Mouse (Mus musculus) CH12.LX (cell line): ENCODE measurements around the gene Slc23a4. TPM values are rescaled to one million over a fixed set of nuclear protein-coding genes. Genes with fewer than 3 reads are reported as not detected.
A peak's percentile ranks its signal among the peaks of the same experiment; 100 is the strongest.

ENCODE experiments used
- DNase-seq: peaks from one replicate; pipeline ENCODE4 v3.0.0-alpha.2; 2013; ENCODE audit errors: extremely low read depth
- H3K27ac ChIP-seq: 2 replicates; pipeline ENCODE4 v1.5.1; 2012; ENCODE audit warnings: low read depth, mild to moderate bottlenecking, control low read depth, moderate library complexity; ENCODE audit not compliant: insufficient read depth
- H3K27me3 ChIP-seq: replicated peaks from 2 replicates; pipeline ENCODE3; 2012; ENCODE audit warnings: inconsistent platforms
- H3K36me3 ChIP-seq, 2 experiments: replicated peaks in 1 of 2; 2 replicates each; pipeline versions ENCODE3 to v1.6.1; 2012; ENCODE audit warnings: inconsistent platforms in 1 of 2, low read length in 1 of 2, mild to moderate bottlenecking in 1 of 2, mixed read lengths in 1 of 2, moderate library complexity in 1 of 2; ENCODE audit not compliant: control insufficient read depth in 1 of 2, insufficient read depth in 1 of 2
- H3K4me1 ChIP-seq, 2 experiments: 2 replicates each; pipeline ENCODE4 v1.6.1; 2012; ENCODE audit warnings: inconsistent platforms in 1 of 2, moderate library complexity in 1 of 2; ENCODE audit not compliant: insufficient read depth in 2 of 2, control insufficient read depth in 1 of 2
- H3K4me2 ChIP-seq: 2 replicates; pipeline ENCODE4 v1.6.1; 2012; ENCODE audit warnings: low read depth, mild to moderate bottlenecking, control low read depth; ENCODE audit not compliant: poor library complexity, insufficient read depth, severe bottlenecking
- H3K4me3 ChIP-seq, 3 experiments: fragments of 150-350 bp in 1 of 3; sonication (generic) in 1 of 3; replicated peaks in 1 of 3; 2 replicates each; pipeline versions ENCODE3 to v1.5.1; 2011 to 2012; ENCODE audit warnings: low read depth in 2 of 3, low read length in 2 of 3, mild to moderate bottlenecking in 2 of 3, moderate library complexity in 2 of 3, control low read depth in 1 of 3, improper control_type of control experiment in 1 of 3, inconsistent platforms in 1 of 3, mixed read lengths in 1 of 3; ENCODE audit not compliant: poor library complexity in 1 of 3
- H3K79me2 ChIP-seq: replicated peaks from 2 replicates; pipeline ENCODE4 v1.6.1; 2012; ENCODE audit warnings: mild to moderate bottlenecking, moderate library complexity; ENCODE audit not compliant: control insufficient read depth, poor library complexity, insufficient read depth, severe bottlenecking; ENCODE audit errors: extremely low read depth
- H3K9ac ChIP-seq: 2 replicates; pipeline ENCODE4 v1.6.1; 2012; ENCODE audit warnings: low read depth, mild to moderate bottlenecking, control low read depth, moderate library complexity; ENCODE audit not compliant: insufficient read depth
- H3K9me3 ChIP-seq: replicated peaks from 2 replicates; pipeline ENCODE3; 2012; ENCODE audit warnings: low read length, inconsistent platforms, mixed read lengths
- BHLHE40 ChIP-seq: IDR thresholded peaks from 2 replicates; pipeline ENCODE4 v1.6.1; 2011; ENCODE audit warnings: mild to moderate bottlenecking, low read depth, low read length, improper control_type of control experiment
- CHD1 ChIP-seq: IDR thresholded peaks from 2 replicates; pipeline ENCODE4 v1.6.1; 2012; ENCODE audit warnings: low read depth, low read length, improper control_type of control experiment, inconsistent platforms
- CHD2 ChIP-seq: IDR thresholded peaks from 2 replicates; pipeline ENCODE4 v1.6.1; 2011; ENCODE audit warnings: low read length, improper control_type of control experiment
- E2F4 ChIP-seq: IDR thresholded peaks from 2 replicates; pipeline ENCODE4 v1.6.1; 2011; ENCODE audit warnings: low read depth, low read length, improper control_type of control experiment; ENCODE audit not compliant: insufficient replicate concordance
- ELF1 ChIP-seq: IDR thresholded peaks from 2 replicates; pipeline ENCODE4 v1.6.1; 2014; ENCODE audit warnings: low read depth, mild to moderate bottlenecking, inconsistent platforms, low read length, improper control_type of control experiment
- EP300 ChIP-seq: IDR thresholded peaks from 2 replicates; pipeline ENCODE4 v1.6.1; 2011; ENCODE audit warnings: low read length, improper control_type of control experiment
- ETS1 ChIP-seq: conservative IDR thresholded peaks from 2 replicates; pipeline ENCODE4 v1.6.1; 2012; ENCODE audit warnings: low read depth, mild to moderate bottlenecking, inconsistent platforms, low read length, improper control_type of control experiment, moderate library complexity
- GABPA ChIP-seq: IDR thresholded peaks from 2 replicates; pipeline ENCODE4 v1.6.1; 2012; ENCODE audit warnings: low read depth, low read length, improper control_type of control experiment, inconsistent platforms; ENCODE audit not compliant: insufficient replicate concordance
- JUN ChIP-seq: IDR thresholded peaks from 2 replicates; pipeline ENCODE4 v1.6.1; 2011; ENCODE audit warnings: low read depth, mild to moderate bottlenecking, low read length, improper control_type of control experiment, moderate library complexity; ENCODE audit not compliant: insufficient read depth
- JUND ChIP-seq: conservative IDR thresholded peaks from 2 replicates; pipeline ENCODE4 v1.6.1; 2011; ENCODE audit warnings: low read depth, low read length, improper control_type of control experiment
- KAT2A ChIP-seq: IDR thresholded peaks from 2 replicates; pipeline ENCODE4 v1.6.1; 2012; ENCODE audit warnings: low read length, improper control_type of control experiment, inconsistent platforms; ENCODE audit not compliant: insufficient replicate concordance
- MAFK ChIP-seq: IDR thresholded peaks from 2 replicates; pipeline ENCODE4 v1.6.1; 2011; ENCODE audit warnings: low read length, improper control_type of control experiment; ENCODE audit not compliant: insufficient replicate concordance
- MAZ ChIP-seq: IDR thresholded peaks from 2 replicates; pipeline ENCODE4 v1.6.1; 2012; ENCODE audit warnings: low read depth, mild to moderate bottlenecking, inconsistent platforms, low read length, improper control_type of control experiment, moderate library complexity
- MEF2A ChIP-seq: IDR thresholded peaks from 2 replicates; pipeline ENCODE4 v1.6.1; 2014; ENCODE audit warnings: low read depth, mild to moderate bottlenecking, inconsistent platforms, low read length, improper control_type of control experiment, borderline replicate concordance
- MXI1 ChIP-seq: IDR thresholded peaks from 2 replicates; pipeline ENCODE4 v1.6.1; 2011; ENCODE audit warnings: mild to moderate bottlenecking, low read depth, low read length, improper control_type of control experiment
- MYC ChIP-seq: IDR thresholded peaks from 2 replicates; pipeline ENCODE4 v1.6.1; 2011; ENCODE audit warnings: low read depth, mild to moderate bottlenecking, improper control_type of control experiment, low read length
- NELFE ChIP-seq: IDR thresholded peaks from 2 replicates; pipeline ENCODE4 v1.6.1; 2011; ENCODE audit warnings: low read depth, low read length, improper control_type of control experiment
- NRF1 ChIP-seq: IDR thresholded peaks from 2 replicates; pipeline ENCODE4 v1.6.1; 2014; ENCODE audit warnings: low read depth, mild to moderate bottlenecking, inconsistent platforms, low read length, improper control_type of control experiment, moderate library complexity
- PAX5 ChIP-seq: IDR thresholded peaks from 2 replicates; pipeline ENCODE4 v1.6.1; 2012; ENCODE audit warnings: low read length, inconsistent platforms, mixed read lengths
- POLR2A ChIP-seq: IDR thresholded peaks from 2 replicates; pipeline ENCODE4 v1.6.1; 2011; ENCODE audit warnings: low read depth, mild to moderate bottlenecking, improper control_type of control experiment, low read length
- RAD21 ChIP-seq: IDR thresholded peaks from 2 replicates; pipeline ENCODE4 v1.6.1; 2011; ENCODE audit warnings: low read depth, mild to moderate bottlenecking, low read length, improper control_type of control experiment, moderate library complexity
- SIN3A ChIP-seq: IDR thresholded peaks from 2 replicates; pipeline ENCODE4 v1.6.1; 2012; ENCODE audit warnings: low read length, improper control_type of control experiment, inconsistent platforms
- SMC3 ChIP-seq: IDR thresholded peaks from 2 replicates; pipeline ENCODE4 v1.6.1; 2011; ENCODE audit warnings: low read depth, low read length, improper control_type of control experiment
- TBP ChIP-seq: conservative IDR thresholded peaks from 2 replicates; pipeline ENCODE4 v1.6.1; 2011; ENCODE audit warnings: low read depth, low read length, improper control_type of control experiment
- TCF12 ChIP-seq: IDR thresholded peaks from 2 replicates; pipeline ENCODE4 v1.6.1; 2014; ENCODE audit warnings: low read depth, mild to moderate bottlenecking, inconsistent platforms, low read length, improper control_type of control experiment
- UBTF ChIP-seq: IDR thresholded peaks from 2 replicates; pipeline ENCODE4 v1.6.1; 2012; ENCODE audit warnings: low read depth, mild to moderate bottlenecking, inconsistent platforms, low read length, improper control_type of control experiment, moderate library complexity
- USF1 ChIP-seq: IDR thresholded peaks from 2 replicates; pipeline ENCODE4 v1.6.1; 2014; ENCODE audit warnings: low read depth, mild to moderate bottlenecking, inconsistent platforms, low read length, improper control_type of control experiment
- USF2 ChIP-seq: conservative IDR thresholded peaks from 2 replicates; pipeline ENCODE4 v1.6.1; 2011; ENCODE audit warnings: low read depth, low read length, improper control_type of control experiment
- ZC3H11A ChIP-seq: IDR thresholded peaks from 2 replicates; pipeline ENCODE4 v1.6.1; 2012; ENCODE audit warnings: low read depth, mild to moderate bottlenecking, inconsistent platforms, low read length, improper control_type of control experiment
- ZKSCAN1 ChIP-seq: IDR thresholded peaks from 2 replicates; pipeline ENCODE4 v1.6.1; 2012; ENCODE audit warnings: low read depth, inconsistent platforms, low read length, improper control_type of control experiment, borderline replicate concordance
- ZMIZ1 ChIP-seq: IDR thresholded peaks from 2 replicates; pipeline ENCODE4 v1.6.1; 2012; ENCODE audit warnings: low read depth, mild to moderate bottlenecking, inconsistent platforms, low read length, improper control_type of control experiment
- ZNF384 ChIP-seq: IDR thresholded peaks from 2 replicates; pipeline ENCODE4 v1.6.1; 2012; ENCODE audit warnings: low read depth, low read length, improper control_type of control experiment, inconsistent platforms
- dilution Hi-C: fragments of 300-500 bp; cut with MboI; formaldehyde crosslinking; loops from 2 replicates; pipeline ENCODE4 v1.14.3; 2020; ENCODE audit warnings: low sequenced_read_pairs; ENCODE audit not compliant: extremely low pct_unique_long_range_greater_than_20kb, extremely low pct_ligation_motif_present
- in situ Hi-C: fragments of 300-500 bp; cut with MboI; formaldehyde crosslinking; loops from 3 replicates; pipeline ENCODE4 v1.14.3; 2019; ENCODE audit warnings: low sequenced_read_pairs, low pct_ligation_motif_present, low pct_unique_long_range_greater_than_20kb, mixed read lengths
- polyA plus RNA-seq: library from polyadenylated mRNA; unstranded; fragments of >175 nt; gene quantifications from 2 replicates; pipeline ENCODE4 v1.2.1, GENCODE M21; 2012; ENCODE audit warnings: low read depth; ENCODE audit not compliant: insufficient read length
- total RNA-seq, 2 experiments: library from RNA; depleted of rRNA; stranded (reverse); fragments of 300-350 nt in 1 of 2; fragments of >200 nt in 1 of 2; gene quantifications; 2 replicates each; pipeline ENCODE4 v1.2.3; 2012 to 2014

Slc23a4 gene
- total and polyA plus RNA-seq, 3 experiments, result 0.21 to 0.30 (median 0.27) TPM

DNA sequence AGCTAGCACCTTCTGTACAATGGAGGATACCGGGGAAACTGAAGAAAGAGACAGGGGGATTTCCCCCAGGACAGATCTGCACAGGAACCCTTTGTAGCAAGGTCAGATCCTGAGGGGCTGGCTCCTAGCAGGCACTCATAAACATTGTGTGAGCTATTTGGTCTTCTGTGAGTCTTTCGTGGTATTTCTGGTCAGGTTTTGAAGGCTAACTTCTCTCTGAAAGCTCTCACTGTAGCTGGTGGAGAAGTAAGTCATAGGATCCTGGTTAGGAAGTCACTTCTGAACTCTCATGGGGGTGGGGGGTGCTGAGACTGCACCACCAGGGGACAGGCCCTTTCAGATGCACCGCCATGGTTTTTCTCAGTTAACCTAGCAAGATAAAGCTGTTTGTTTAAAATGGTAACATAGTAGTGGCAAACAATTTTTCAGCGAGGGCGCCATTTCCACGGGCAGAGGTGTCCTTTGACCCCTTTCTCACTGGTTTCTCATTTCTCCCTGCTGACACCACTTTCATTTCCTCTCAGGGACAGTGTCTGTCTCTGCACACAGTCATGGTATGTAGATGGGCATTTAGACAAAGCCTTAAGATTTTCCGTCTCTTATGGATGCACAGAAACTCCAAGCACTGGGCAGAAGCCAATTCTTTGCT, 49.8 kb downstream of the Slc23a4 start (continued):
- TF ChIP-seq ZC3H11A (no peak), CHD2 (peak; percentile 65), TCF12 (peak; percentile 46; the same call in 1 of the 2 replicates), USF2 (no peak), ELF1 (peak; percentile 49; the same call in 1 of the 2 replicates), CHD1 (peak; percentile 96), MAZ (peak; percentile 90), BHLHE40 (peak; percentile 61; the same call in 1 of the 2 replicates), NRF1 (peak; percentile 47), NELFE (peak; percentile 58; the same call in 1 of the 2 replicates), MXI1 (peak; percentile 67; the same call in 1 of the 2 replicates), EP300 (peak; percentile 86), MEF2A (peak; percentile 64; the same call in 1 of the 2 replicates), MAFK (peak; percentile 66; the same call in 1 of the 2 replicates), RAD21 (no peak; the same call in none of the 2 replicates), GABPA (no peak), ZKSCAN1 (no peak), MYC (peak; percentile 53; the same call in 1 of the 2 replicates), ZNF384 (peak; percentile 25; the same call in 1 of the 2 replicates), UBTF (no peak), ETS1 (peak; percentile 53), TBP (no peak; the same call in 1 of the 2 replicates), SMC3 (peak; percentile 29)

DNA sequence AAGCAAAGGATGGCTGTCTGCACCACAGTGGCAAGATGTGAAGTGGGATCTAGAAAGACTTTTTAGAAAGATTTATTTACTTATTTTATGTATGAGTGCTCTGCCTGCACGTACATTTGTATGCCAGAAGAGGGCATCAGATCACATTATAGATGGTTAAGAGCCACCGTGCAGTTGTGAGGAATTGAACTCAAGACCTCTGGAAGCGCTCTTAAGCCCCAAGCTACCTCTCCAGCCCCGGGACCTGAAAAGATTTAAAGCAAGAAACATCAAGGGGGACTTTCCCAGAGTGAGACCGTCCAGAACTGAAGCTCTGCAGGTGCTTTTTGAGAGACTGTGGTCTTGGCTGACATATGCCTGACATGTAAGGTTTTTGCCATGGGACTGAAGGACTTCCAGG, 51.5 kb downstream of the Slc23a4 start:
- in situ Hi-C loops, result loop anchor here (5.0 kb wide), 1 partner anchor 61 kb away; no protein-coding TSS in a partner anchor
- DNase-seq, result peak; percentile 52
- Histone ChIP-seq H3K27ac (no peak overlapping the region), H3K9ac (no peak overlapping the region), H3K79me2 (no peaks in the 10 kb centered on the region), H3K9me3 (no peaks in the 10 kb centered on the region), H3K4me3 (no peak overlapping the region), H3K4me1 (peaks cover 13 to 50% of the 10 kb centered on the region in 2 experiments), H3K4me2 (no peak overlapping the region), H3K27me3 (no peaks in the 10 kb centered on the region), H3K36me3 (peaks cover 0 to 2% of the 10 kb centered on the region in 2 experiments)
- dilution Hi-C loops, result no loop called here
- peak; percentile 70 for TF ChIP-seq SMC3
- no peak for TF ChIP-seq JUN
- TF ChIP-seq MYC, result 0 out of 2 replicates have a peak, but pooled peaks have one; percentile 59
- TF ChIP-seq PAX5, result no peak
- TF ChIP-seq USF1, result no peak
- TF ChIP-seq CHD2, result no peak
- TF ChIP-seq CHD1, result no peak
- no peak; the same call in 1 of the 2 replicates for TF ChIP-seq MAZ
- no peak for TF ChIP-seq BHLHE40
- no peak for TF ChIP-seq KAT2A
- TF ChIP-seq SIN3A, result 0 out of 2 replicates have a peak, but pooled peaks have one; percentile 26
- no peak for TF ChIP-seq GABPA
- TF ChIP-seq NRF1, result no peak
- TF ChIP-seq ZMIZ1, result no peak
- TF ChIP-seq NELFE, result 0 out of 2 replicates have a peak, but pooled peaks have one; percentile 19
- TF ChIP-seq MEF2A, result no peak
- no peak for TF ChIP-seq ETS1
- no peak for TF ChIP-seq MXI1
- TF ChIP-seq EP300, result 0 out of 2 replicates have a peak, but pooled peaks have one; percentile 15
- no peak for TF ChIP-seq ELF1
- TF ChIP-seq E2F4, result no peak
- TF ChIP-seq MAFK, result no peak
- no peak for TF ChIP-seq POLR2A
- TF ChIP-seq JUND, result no peak
